Mouse (Mus musculus) limb, embryonic 14.5 days (tissue): Measurements from ENCODE around the gene Hsd11b2. TPM values are rescaled to one million over a fixed set of nuclear protein-coding genes. Genes with fewer than 3 reads are reported as not detected.

Experiments used
- ATAC-seq: fragments of 200-750 bp; cut with Nextera tagmentation; 2 replicates; pipeline ENCODE4 v1.8.0; 2017; ENCODE audit warnings: low read depth, moderate number of reproducible peaks, moderate TSS enrichment; ENCODE audit not compliant: low FRiP score
- DNase-seq: peaks from one replicate; pipeline ENCODE4 v3.0.0-alpha.2; 2015; ENCODE audit warnings: low spot score
- H3K27ac ChIP-seq: fragments of 300-500 bp; sonication (generic); replicated peaks from 2 replicates; pipeline ENCODE4 v1.5.1; 2014; ENCODE audit warnings: low read depth, mild to moderate bottlenecking, low read length, moderate library complexity, mixed read lengths
- H3K27me3 ChIP-seq: fragments of 300-500 bp; sonication (generic); 2 replicates; pipeline ENCODE4 v1.6.1; 2014; ENCODE audit warnings: low read length, mixed read lengths; ENCODE audit not compliant: control insufficient read depth, insufficient read depth
- H3K36me3 ChIP-seq: fragments of 300-500 bp; sonication (generic); 2 replicates; pipeline ENCODE4 v1.6.1; 2014; ENCODE audit warnings: mild to moderate bottlenecking, low read length, moderate library complexity, mixed read lengths; ENCODE audit not compliant: control insufficient read depth, insufficient read depth
- H3K4me1 ChIP-seq: fragments of 300-500 bp; sonication (generic); 2 replicates; pipeline ENCODE4 v1.6.1; 2014; ENCODE audit warnings: antibody characterized with exemption, low read length, mixed read lengths; ENCODE audit not compliant: control insufficient read depth, insufficient read depth
- H3K4me2 ChIP-seq: fragments of 300-500 bp; sonication (generic); replicated peaks from 2 replicates; pipeline ENCODE4 v1.6.1; 2014; ENCODE audit warnings: low read depth, mild to moderate bottlenecking, low read length, moderate library complexity; ENCODE audit not compliant: severe bottlenecking
- H3K4me3 ChIP-seq: fragments of 300-500 bp; sonication (generic); replicated peaks from 2 replicates; pipeline ENCODE4 v1.5.1; 2014; ENCODE audit warnings: low read length
- H3K9ac ChIP-seq: fragments of 300-500 bp; sonication (generic); 2 replicates; pipeline ENCODE4 v1.6.1; 2014; ENCODE audit warnings: mild to moderate bottlenecking, low read depth, low read length, moderate library complexity; ENCODE audit not compliant: severe bottlenecking
- H3K9me3 ChIP-seq: fragments of 300-500 bp; sonication (generic); 2 replicates; pipeline ENCODE4 v1.6.1; 2016; ENCODE audit warnings: low read length; ENCODE audit not compliant: control insufficient read depth
- POLR2A ChIP-seq: fragments of 200-500 bp; IDR thresholded peaks from 2 replicates; pipeline ENCODE4 v1.8.0; 2012; ENCODE audit warnings: inconsistent platforms, mild to moderate bottlenecking, moderate library complexity, borderline replicate concordance; ENCODE audit not compliant: insufficient read depth, insufficient read length; ENCODE audit errors: extremely low read depth
- WGBS: fragments of 180-500 bp; shearing (Covaris S2); extraction: QIAGEN DNeasy Blood & Tissue Kit; methylation state at CpG from one replicate; pipeline ENCODE4 v1.1.7; 2014; 5-methylcytosine and 5-hydroxymethylcytosine counted together
- polyA plus RNA-seq, 2 experiments: library from polyadenylated mRNA; depleted of rRNA in 1 of 2; stranded (reverse) in 1 of 2; unstranded in 1 of 2; fragments of >200 nt; fragmentation: Nextera tagmentation in 1 of 2; extraction: Ambion mirVana in 1 of 2; gene quantifications; 2 replicates each; pipeline versions ENCODE4 v1.2.1 to v1.2.3; 2012 to 2014

Hsd11b2 gene
- polyA plus RNA-seq, 2 experiments, result 1.7 to 3.3 TPM

GRCm38 (mm10) chr8:105522890-105523289 is 4.3 kb downstream of the Hsd11b2 start:
- Histone ChIP-seq H3K36me3 (peaks cover 28% of the 10 kb centered on the region), H3K9ac (no peak overlapping the region), H3K4me3 (no peak overlapping the region), H3K27me3 (no peaks in the 10 kb centered on the region), H3K9me3 (no peaks in the 10 kb centered on the region), H3K4me1 (peaks cover 24% of the 10 kb centered on the region), H3K4me2 (no peak overlapping the region), H3K27ac (no peak overlapping the region)
- no peak for TF ChIP-seq POLR2A
- WGBS, result 58% methylated on average over 9 of the region's 9 CpGs
- ATAC-seq, result no peak
- no peak for DNase-seq

GRCm38 (mm10) chr8:105527110-105527509 is 8.6 kb downstream of the Hsd11b2 start:
- H3K27ac ChIP-seq, result no peak overlapping the region
- no peaks in the 10 kb centered on the region for H3K9me3 ChIP-seq
- 69% methylated on average over 2 of the region's 2 CpGs for WGBS
- no peaks in the 10 kb centered on the region for H3K27me3 ChIP-seq
- H3K4me1 ChIP-seq, result no peaks in the 10 kb centered on the region
- TF ChIP-seq POLR2A, result no peak
- ATAC-seq, result no peak
- H3K4me2 ChIP-seq, result no peak overlapping the region
- DNase-seq, result no peak
- no peak overlapping the region for H3K9ac ChIP-seq
- H3K36me3 ChIP-seq, result peaks cover 37% of the 10 kb centered on the region
- no peak overlapping the region for H3K4me3 ChIP-seq

- ATAC-seq (no peak), DNase-seq (no peak)
- no peak overlapping the region for H3K27ac ChIP-seq
- no peak for TF ChIP-seq POLR2A
- H3K4me2 ChIP-seq, result no peak overlapping the region
- no peaks in the 10 kb centered on the region for H3K27me3 ChIP-seq
- no peaks in the 10 kb centered on the region for H3K9me3 ChIP-seq
- 95% methylated on average over 1 of the region's 1 CpGs for WGBS
- H3K36me3 ChIP-seq, result peaks cover 31% of the 10 kb centered on the region
- H3K4me3 ChIP-seq, result no peak overlapping the region
- H3K4me1 ChIP-seq, result no peaks in the 10 kb centered on the region
- no peak overlapping the region for H3K9ac ChIP-seq
Observed at GRCm38 (mm10) chr8:105528206-105528605, 9.7 kb downstream of the Hsd11b2 start.

- Histone ChIP-seq H3K9ac (no peak overlapping the region), H3K4me3 (no peak overlapping the region), H3K27me3 (no peaks in the 10 kb centered on the region), H3K9me3 (no peaks in the 10 kb centered on the region), H3K4me2 (no peak overlapping the region), H3K4me1 (peaks cover 5% of the 10 kb centered on the region; the same call in 1 of the 2 replicates), H3K36me3 (peaks cover 23% of the 10 kb centered on the region), H3K27ac (no peak overlapping the region)
- ATAC-seq (no peak), DNase-seq (no peak)
- 87% methylated on average over 3 of the region's 3 CpGs for WGBS
- TF ChIP-seq POLR2A, result no peak
Observed at GRCm38 (mm10) chr8:105529271-105529670, 10.7 kb downstream of the Hsd11b2 start.

- no peak overlapping the region for H3K4me3 ChIP-seq
- H3K9me3 ChIP-seq, result no peaks in the 10 kb centered on the region
- H3K4me2 ChIP-seq, result no peak overlapping the region
- no peaks in the 10 kb centered on the region for H3K27me3 ChIP-seq
- no peak for TF ChIP-seq POLR2A
- H3K36me3 ChIP-seq, result peaks cover 23% of the 10 kb centered on the region
- no peak overlapping the region for H3K27ac ChIP-seq
- peaks cover 5% of the 10 kb centered on the region; the same call in 1 of the 2 replicates for H3K4me1 ChIP-seq
- DNase-seq, result no peak
- 61% methylated on average over 2 of the region's 2 CpGs for WGBS
- no peak for ATAC-seq
- no peak overlapping the region for H3K9ac ChIP-seq
Observed at GRCm38 (mm10) chr8:105531774-105532173, 13.2 kb downstream of the Hsd11b2 start.

- no peak for TF ChIP-seq POLR2A
- H3K9ac ChIP-seq, result no peak overlapping the region
Observed at GRCm38 (mm10) chr8:105533439-105533838, 14.9 kb downstream of the Hsd11b2 start.

More at GRCm38 (mm10) chr8:105533439-105533838, 14.9 kb downstream of the Hsd11b2 start:
- Histone ChIP-seq H3K36me3 (peaks cover 39% of the 10 kb centered on the region), H3K4me3 (no peak overlapping the region), H3K4me2 (no peak overlapping the region), H3K27ac (no peak overlapping the region), H3K9me3 (no peaks in the 10 kb centered on the region), H3K4me1 (peaks cover 5% of the 10 kb centered on the region; the same call in 1 of the 2 replicates), H3K27me3 (no peaks in the 10 kb centered on the region)
- ATAC-seq (no peak), DNase-seq (no peak)
- WGBS, result 11% methylated on average over 2 of the region's 2 CpGs
